ENCODE assay signal across 19 mouse cellular contexts in the genomic region with DNA sequence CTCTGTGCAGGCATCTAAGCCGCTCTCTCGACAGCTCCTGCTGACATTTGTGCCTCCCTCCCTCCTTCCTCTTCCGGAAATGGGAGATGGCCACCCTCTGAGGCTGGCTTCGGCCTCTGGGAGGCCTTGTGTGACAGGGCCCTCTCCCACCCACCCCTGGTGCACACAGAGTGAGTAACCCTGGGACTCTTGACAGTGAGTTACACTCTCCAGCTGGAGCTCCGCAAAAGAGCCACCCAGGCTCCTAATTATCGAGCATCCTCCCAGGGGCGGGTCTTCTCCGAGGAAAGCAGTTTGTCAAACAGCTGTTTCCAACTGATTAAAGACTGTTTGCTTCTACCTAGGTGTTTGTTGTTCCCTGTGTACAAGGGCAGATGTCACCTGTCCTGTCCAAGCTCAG. TPM values are rescaled to one million over a fixed set of nuclear protein-coding genes. Genes with fewer than 3 reads are reported as not detected.
DNase-seq lines count a peak whose midpoint lies in the region; ATAC-seq and TF ChIP-seq lines count a peak whose summit lies in the region.
"Had no signal": no experiment of that assay in that cellular context is flagged by ENCODE, and none has a peak within 500 bp of the region (broad histone marks: within the 10 kb centered on the region; RNA-seq: fewer than 3 reads in every experiment).

No protein-coding gene starts in this region.

- no peak overlapping the region for H3K9ac ChIP-seq in heart, adult 2 months (ENCODE audit: low read depth, low read length)
- H3K9ac ChIP-seq in kidney, postnatal 0 days (ENCODE audit: low read depth, low read length) = no peak overlapping the region
- H3K9ac ChIP-seq in midbrain, embryonic 15.5 days = no peak overlapping the region
- H3K9ac ChIP-seq: hindbrain, embryonic 12.5 days; limb, embryonic 15.5 days had no signal

- H3K9me3 ChIP-seq in heart, embryonic 10.5 days = no peaks in the 10 kb centered on the region
- H3K9me3 ChIP-seq in kidney, postnatal 0 days (replicated peaks; ENCODE audit: low read length) = no peaks in the 10 kb centered on the region
- H3K9me3 ChIP-seq in midbrain, embryonic 10.5 days (replicated peaks) = no peaks in the 10 kb centered on the region
- no peaks in the 10 kb centered on the region for H3K9me3 ChIP-seq in midbrain, embryonic 15.5 days
- H3K9me3 ChIP-seq: G1E; hindbrain, embryonic 12.5 days; limb, embryonic 15.5 days had no signal

- no peak for TF ChIP-seq EP300 in heart, adult 2 months (IDR thresholded peaks at IDR 0.05; ENCODE audit: insufficient read depth, low read depth, low read length)

- WGBS in heart, embryonic 10.5 days = 7% methylated on average over 8 of the region's 8 CpGs
- 31% methylated on average over 8 of the region's 8 CpGs for WGBS in heart, adult 2 months
- 12% methylated on average over 8 of the region's 8 CpGs for WGBS in kidney, postnatal 0 days
- 10% methylated on average over 8 of the region's 8 CpGs for WGBS in midbrain, embryonic 10.5 days
- WGBS in midbrain, embryonic 15.5 days = 16% methylated on average over 8 of the region's 8 CpGs

- H3K27ac ChIP-seq in heart, embryonic 10.5 days = peak overlapping the region; percentile 77
- no peak overlapping the region for H3K27ac ChIP-seq in heart, adult 2 months
- no peak overlapping the region for H3K27ac ChIP-seq in kidney, postnatal 0 days
- peak overlapping the region; percentile 71 for H3K27ac ChIP-seq in midbrain, embryonic 10.5 days (replicated peaks)
- H3K27ac ChIP-seq in midbrain, embryonic 15.5 days = no peak overlapping the region
- H3K27ac ChIP-seq: gastrocnemius, adult 2 months; hindbrain, embryonic 12.5 days; left cerebral cortex, adult 2 months; limb, embryonic 15.5 days had no signal

- no peaks in the 10 kb centered on the region for H3K79me2 ChIP-seq in heart, adult 2 months (replicated peaks; ENCODE audit: control insufficient read depth, insufficient read depth, low read length)

- intact Hi-C loops in heart, adult 2 months (cut with DNase I) = no loop called here

- H3K4me3 ChIP-seq in heart, embryonic 10.5 days = 0 out of 2 replicates have a peak overlapping the region, but pooled peaks have one; percentile 18
- H3K4me3 ChIP-seq in heart, adult 2 months = no peak overlapping the region
- no peak overlapping the region for H3K4me3 ChIP-seq in kidney, postnatal 0 days (replicated peaks; ENCODE audit: low read depth, low read length)
- no peak overlapping the region for H3K4me3 ChIP-seq in midbrain, embryonic 10.5 days
- H3K4me3 ChIP-seq in midbrain, embryonic 15.5 days = no peak overlapping the region
- H3K4me3 ChIP-seq: gastrocnemius, adult 2 months; hindbrain, embryonic 12.5 days; left cerebral cortex, adult 2 months; limb, embryonic 15.5 days; megakaryocyte, embryonic 14.5 days had no signal

- peaks cover 29% of the 10 kb centered on the region for H3K27me3 ChIP-seq in heart, embryonic 10.5 days (ENCODE audit: insufficient read depth, poor library complexity, severe bottlenecking)
- no peaks in the 10 kb centered on the region for H3K27me3 ChIP-seq in heart, adult 2 months (ENCODE audit: control insufficient read depth, insufficient read depth, low read length)
- no peaks in the 10 kb centered on the region for H3K27me3 ChIP-seq in kidney, postnatal 0 days (ENCODE audit: insufficient read depth, low read length)
- H3K27me3 ChIP-seq in midbrain, embryonic 10.5 days (ENCODE audit: low read depth, poor library complexity, severe bottlenecking) = peaks cover 43% of the 10 kb centered on the region
- H3K27me3 ChIP-seq in midbrain, embryonic 15.5 days (replicated peaks) = no peaks in the 10 kb centered on the region

- TF ChIP-seq POLR2A in heart, adult 2 months (IDR thresholded peaks at IDR 0.05; ENCODE audit: insufficient read depth, low read depth, low read length) = no peak

- peak; percentile 85 for DNase-seq in heart, embryonic 10.5 days (ENCODE audit: low spot score)
- DNase-seq in heart, adult 2 months = no peak
- DNase-seq in kidney, postnatal 0 days (ENCODE audit: low spot score) = peak; percentile 61
- DNase-seq in kidney, postnatal 36 days = no peak
- peak; percentile 18 for DNase-seq in midbrain, embryonic 10.5 days (ENCODE audit: low spot score)
- DNase-seq in frontal cortex, adult 2 months (ENCODE audit: extremely low spot score in 1 of 2, low spot score in 1 of 2) = no peak
- DNase-seq: cerebellum, adult 11 months; gastrocnemius, adult 2 months; thymus, adult 18-20 months had no signal

- no peak; the same call in 1 of the 2 replicates for ATAC-seq in kidney, postnatal 0 days (replicated peaks; ENCODE audit: low FRiP score, low read depth)
- ATAC-seq in midbrain, embryonic 15.5 days (replicated peaks) = no peak

- peaks cover 31% of the 10 kb centered on the region for H3K4me1 ChIP-seq in heart, embryonic 10.5 days
- no peaks in the 10 kb centered on the region for H3K4me1 ChIP-seq in heart, adult 2 months (ENCODE audit: control insufficient read depth, insufficient read depth, low read length)
- H3K4me1 ChIP-seq in kidney, postnatal 0 days (replicated peaks; ENCODE audit: insufficient read depth, low read length) = no peaks in the 10 kb centered on the region
- H3K4me1 ChIP-seq in midbrain, embryonic 10.5 days = peaks cover 19% of the 10 kb centered on the region
- H3K4me1 ChIP-seq in midbrain, embryonic 15.5 days = peaks cover 4% of the 10 kb centered on the region; the same call in 1 of the 2 replicates
- H3K4me1 ChIP-seq: limb, embryonic 15.5 days had no signal

- TF ChIP-seq CTCF in heart, adult 2 months (IDR thresholded peaks at IDR 0.05) = no peak
- no peak for TF ChIP-seq CTCF in kidney, postnatal 0 days (IDR thresholded peaks at IDR 0.05; ENCODE audit: low read depth)

- H3K4me2 ChIP-seq in kidney, postnatal 0 days (ENCODE audit: low read length) = no peak overlapping the region
- H3K4me2 ChIP-seq in midbrain, embryonic 15.5 days = no peak overlapping the region
- H3K4me2 ChIP-seq: hindbrain, embryonic 12.5 days; limb, embryonic 15.5 days had no signal

- no peaks in the 10 kb centered on the region for H3K36me3 ChIP-seq in heart, embryonic 10.5 days
- no peaks in the 10 kb centered on the region for H3K36me3 ChIP-seq in heart, adult 2 months (ENCODE audit: control insufficient read depth, insufficient read depth, low read length)
- H3K36me3 ChIP-seq in kidney, postnatal 0 days (ENCODE audit: insufficient read depth, low read length) = no peaks in the 10 kb centered on the region
- H3K36me3 ChIP-seq in midbrain, embryonic 10.5 days = no peaks in the 10 kb centered on the region
- no peaks in the 10 kb centered on the region for H3K36me3 ChIP-seq in midbrain, embryonic 15.5 days (replicated peaks)
- H3K36me3 ChIP-seq: G1E; hindbrain, embryonic 12.5 days; limb, embryonic 15.5 days had no signal

RNA-seq across cellular contexts. Expression of a gene that starts 18.7 kb away (rescaled TPM):
- 0.29 TPM in 1 of 2 replicates, not detected in the other for polyA plus RNA-seq in heart, embryonic 10.5 days (2016; fragmentation: Nextera tagmentation; extraction: Ambion mirVana)
- total RNA-seq in heart, adult 2 months (2021) = not detected
- polyA plus RNA-seq in heart, adult 2 months (2012; rRNA removed) = not detected in 2 replicates
- 0.17 TPM in 2 replicates for polyA plus RNA-seq in kidney, postnatal 0 days (2015; fragmentation: Nextera tagmentation; extraction: Ambion mirVana)
- polyA plus RNA-seq in midbrain, embryonic 10.5 days (2016; fragmentation: Nextera tagmentation; extraction: Ambion mirVana) = 0.58 and 1.0 TPM in 2 replicates
- 0.56 and 0.61 TPM in 2 replicates for polyA plus RNA-seq in midbrain, embryonic 15.5 days (2015; fragmentation: Nextera tagmentation; extraction: Ambion mirVana)
- 0.26 and 0.29 TPM in 2 replicates for polyA plus RNA-seq in frontal cortex, adult 2 months (2012; rRNA removed)
- total RNA-seq: adrenal gland, postnatal 4 days; gastrocnemius, adult 2 months; layer of hippocampus, adult 18-20 months; left cerebral cortex, adult 2 months; neutrophil, adult 5-6 weeks had no signal
- polyA plus RNA-seq: C2C12, G1E had no signal

RNA-seq across cellular contexts. Expression of a gene that starts 59.7 kb away (rescaled TPM):
- polyA plus RNA-seq in heart, embryonic 10.5 days (2016; fragmentation: Nextera tagmentation; extraction: Ambion mirVana) = 0.14 and 0.52 TPM in 2 replicates
- under 1 TPM; 0.36 to 0.47 TPM for total RNA-seq in heart, adult 2 months (2021)
- polyA plus RNA-seq in heart, adult 2 months (2012; rRNA removed) = 1.1 and 1.4 TPM in 2 replicates
- 0.46 and 0.50 TPM in 2 replicates for polyA plus RNA-seq in kidney, postnatal 0 days (2015; fragmentation: Nextera tagmentation; extraction: Ambion mirVana)
- 0.43 and 0.46 TPM in 2 replicates for polyA plus RNA-seq in midbrain, embryonic 10.5 days (2016; fragmentation: Nextera tagmentation; extraction: Ambion mirVana)
- 0.64 and 0.97 TPM in 2 replicates for polyA plus RNA-seq in midbrain, embryonic 15.5 days (2015; fragmentation: Nextera tagmentation; extraction: Ambion mirVana)
- polyA plus RNA-seq in frontal cortex, adult 2 months (2012; rRNA removed) = 1.1 and 1.5 TPM in 2 replicates
- total RNA-seq: G1E; gastrocnemius, adult 2 months; neutrophil, adult 5-6 weeks had no signal
- polyA plus RNA-seq: G1E had no signal

Comparison
In these comparisons a context has a peak if more than half of its experiments do, and no peak if none do; other contexts are left out.
1. DNase-seq: peak in heart, embryonic 10.5 days (single experiment), kidney, postnatal 0 days (single experiment) and midbrain, embryonic 10.5 days (single experiment); none in heart, adult 2 months (0 of 2), kidney, postnatal 36 days (0 of 2) and frontal cortex, adult 2 months (0 of 2).
2. H3K27ac ChIP-seq: peak in heart, embryonic 10.5 days (single experiment) and midbrain, embryonic 10.5 days (single experiment); none in heart, adult 2 months (single experiment), kidney, postnatal 0 days (single experiment) and midbrain, embryonic 15.5 days (single experiment).